Mouse (Mus musculus): ENCODE results near the gene Hist2h4.
"Not testable (repeated sequence)": the region's sequence is repeated elsewhere in the genome, so short reads cannot be mapped to it uniquely, and the experiment has no call there.

Hist2h4 gene

DNA sequence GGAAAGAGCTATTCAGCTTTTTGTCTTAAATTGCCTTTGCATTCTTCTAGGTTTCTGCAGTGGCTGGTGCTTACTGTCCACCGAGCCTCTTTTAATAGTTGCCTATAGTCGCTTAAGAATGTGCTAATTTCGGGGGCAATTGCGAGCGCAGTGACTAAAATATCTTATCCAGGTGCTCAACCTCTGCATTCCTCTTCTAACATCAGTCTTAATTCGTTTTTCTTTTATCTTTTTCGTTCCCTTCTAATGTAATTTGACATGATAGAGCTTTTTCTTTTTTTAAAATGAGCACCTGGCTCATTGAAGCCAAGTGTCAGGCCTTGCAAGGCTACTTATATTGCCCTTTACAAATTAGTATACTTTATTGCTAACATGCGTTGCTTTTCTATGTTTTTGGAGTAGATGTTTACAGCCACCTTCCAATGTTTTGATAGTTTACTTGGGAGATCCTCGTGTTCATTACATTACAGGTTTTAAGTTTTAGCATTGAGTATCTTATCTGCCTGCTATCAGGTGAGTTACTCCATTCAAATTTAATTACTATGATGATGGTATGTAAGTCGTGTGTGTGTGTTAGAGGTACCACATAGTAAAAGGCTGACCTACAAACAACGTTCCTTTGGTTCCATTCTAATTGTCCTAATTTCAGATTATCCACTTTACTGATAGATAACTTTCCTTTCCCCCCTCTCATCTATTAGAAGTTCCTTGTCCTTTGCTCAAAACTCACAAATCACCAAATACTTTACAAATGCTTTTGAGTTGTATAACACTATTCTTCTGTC is 15.6 kb downstream of the Hist2h4 start:
- in situ Hi-C loops (cut with MboI, MseI), result no loop called here

DNA sequence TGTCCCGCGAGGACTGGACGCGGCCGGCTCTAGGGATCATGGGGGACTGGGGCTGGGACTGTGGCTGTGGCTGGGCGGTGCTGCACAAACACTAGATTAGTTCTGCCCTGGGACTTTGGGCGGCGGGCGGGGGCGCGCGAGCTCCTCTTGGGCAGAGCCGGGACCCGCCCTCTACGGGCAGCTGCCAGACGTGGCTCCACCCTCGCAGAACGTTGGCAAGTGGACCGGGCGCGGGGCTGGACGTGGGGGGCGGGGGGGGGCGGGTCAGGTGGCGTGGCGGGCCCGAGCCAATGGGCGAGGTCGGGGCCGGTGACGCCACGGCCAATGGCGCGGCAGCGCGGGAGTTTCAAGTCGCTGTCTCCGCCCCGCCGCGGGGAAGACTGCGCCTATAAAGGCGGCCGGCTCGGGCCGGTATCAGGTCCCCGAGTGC is 16.7 kb downstream of the Hist2h4 start, which contains the start of gene Hist2h3c1:
Hist2h3c1 (plus strand) TSS at position 259 of the 430 bp plus-strand sequence.
- in situ Hi-C loops (cut with MboI, MseI), result not testable (repeated sequence)

DNA sequence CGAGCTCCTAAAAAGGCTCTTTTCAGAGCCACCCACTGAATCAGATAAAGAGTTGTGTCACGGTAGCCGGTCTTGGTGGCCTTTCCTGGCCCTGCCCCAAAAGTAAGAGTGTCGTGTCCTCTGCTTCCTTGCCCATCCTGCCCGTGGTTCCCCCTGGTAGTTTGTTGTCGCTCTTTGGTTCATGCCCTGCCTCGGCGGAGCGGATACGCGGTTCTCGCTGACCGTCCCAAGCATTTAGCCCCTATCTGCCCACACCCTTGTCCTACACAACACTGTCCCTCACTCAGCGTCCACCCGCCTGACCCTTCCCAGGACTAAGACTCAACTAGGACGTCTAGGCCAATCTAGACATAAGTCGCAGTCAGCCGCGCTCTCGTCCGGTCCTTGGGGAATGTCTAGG is 17.1 kb downstream of the Hist2h4 start:
- in situ Hi-C loops (cut with MboI, MseI), result not testable (repeated sequence)

DNA sequence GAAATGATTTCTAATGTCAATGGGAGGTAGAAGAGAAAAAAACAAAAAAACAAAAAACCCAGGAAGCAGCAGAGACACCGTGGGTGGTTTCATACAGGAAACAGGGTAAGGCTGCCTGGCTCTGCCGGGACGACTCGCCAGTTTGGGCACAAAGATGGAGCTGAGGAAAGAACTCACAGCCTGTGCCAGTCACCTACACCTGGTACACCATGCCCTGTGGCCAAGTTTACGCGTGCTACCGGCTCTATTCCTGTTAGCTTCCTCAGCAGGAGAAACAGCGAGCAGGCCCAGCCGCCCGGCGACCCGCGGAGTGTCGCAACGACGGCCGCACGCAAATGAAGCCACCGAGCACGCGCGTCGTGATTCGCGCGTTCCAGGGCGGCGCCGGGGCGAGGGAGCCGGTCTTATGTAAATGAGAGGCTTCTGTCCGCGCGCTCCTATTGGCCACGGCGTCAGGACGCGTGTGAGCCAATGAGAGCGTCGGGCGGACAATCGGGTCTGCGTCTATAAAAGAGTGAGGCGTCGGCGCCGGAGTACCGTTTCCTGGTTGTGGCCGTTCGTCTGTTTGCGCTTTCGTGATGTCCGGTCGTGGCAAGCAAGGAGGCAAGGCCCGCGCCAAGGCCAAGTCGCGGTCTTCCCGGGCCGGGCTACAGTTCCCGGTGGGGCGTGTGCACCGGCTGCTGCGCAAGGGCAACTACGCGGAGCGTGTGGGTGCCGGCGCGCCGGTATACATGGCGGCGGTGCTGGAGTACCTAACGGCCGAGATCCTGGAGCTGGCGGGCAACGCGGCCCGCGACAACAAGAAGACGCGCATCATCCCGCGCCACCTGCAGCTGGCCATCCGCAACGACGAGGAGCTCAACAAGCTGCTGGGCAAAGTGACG is 17.9 kb downstream of the Hist2h4 start, which contains the start of gene Hist2h2aa1:
Hist2h2aa1 (plus strand) TSS at position 495 of the 884 bp plus-strand sequence.
- in situ Hi-C loops (cut with MboI, MseI), result not testable (repeated sequence)

DNA sequence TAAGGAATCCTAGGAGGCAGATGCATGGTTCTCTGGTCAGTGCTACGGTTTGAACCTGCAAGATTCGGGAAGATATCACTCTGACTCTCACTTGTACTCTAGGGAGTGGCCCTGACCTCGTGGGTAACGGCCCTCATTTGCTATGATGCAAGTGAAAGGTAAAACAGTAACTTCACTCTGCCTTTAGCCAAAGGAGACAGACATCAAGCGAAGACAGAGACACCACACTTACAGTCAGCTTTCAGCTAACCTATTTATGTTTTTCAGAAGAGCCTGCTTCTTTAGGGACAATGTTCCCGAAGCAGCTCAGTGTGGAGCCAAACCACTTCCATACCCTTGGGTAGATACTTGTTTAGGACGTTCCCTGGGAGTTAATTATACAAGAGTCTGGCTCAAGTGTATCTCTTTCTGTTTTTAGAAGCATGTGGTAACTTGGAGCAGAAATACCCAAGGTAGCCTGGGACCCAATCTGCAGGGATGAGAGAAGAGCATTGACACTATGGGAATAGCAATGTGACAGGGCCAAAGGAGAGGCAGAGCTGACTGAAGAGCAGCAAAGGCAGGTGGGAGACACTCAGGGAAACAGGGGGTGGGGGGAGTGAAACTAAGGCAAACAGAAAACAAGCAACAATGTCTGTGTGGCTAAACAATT is 19.1 kb downstream of the Hist2h4 start:
- in situ Hi-C loops (cut with MboI, MseI), result no loop called here

DNA sequence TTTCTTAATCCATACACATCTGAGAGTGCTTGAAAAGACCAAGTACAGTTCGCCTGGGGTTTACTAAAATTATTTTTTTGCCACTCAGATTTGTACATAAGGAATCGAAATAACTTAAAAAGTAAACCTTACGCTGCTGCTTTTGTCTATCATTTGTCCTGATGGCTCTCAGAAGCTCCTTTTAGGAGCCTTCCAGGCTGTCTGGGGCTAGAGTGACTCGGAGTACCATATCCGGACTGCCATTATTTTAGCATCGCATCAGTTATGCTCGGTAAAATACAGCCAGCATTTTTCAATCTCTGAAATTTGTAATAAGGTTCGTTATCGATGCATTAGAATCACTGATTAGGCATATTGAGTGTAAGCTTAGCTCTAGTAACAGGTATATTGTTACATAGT is 22.3 kb downstream of the Hist2h4 start:
- in situ Hi-C loops (cut with MboI, MseI), result no loop called here

DNA sequence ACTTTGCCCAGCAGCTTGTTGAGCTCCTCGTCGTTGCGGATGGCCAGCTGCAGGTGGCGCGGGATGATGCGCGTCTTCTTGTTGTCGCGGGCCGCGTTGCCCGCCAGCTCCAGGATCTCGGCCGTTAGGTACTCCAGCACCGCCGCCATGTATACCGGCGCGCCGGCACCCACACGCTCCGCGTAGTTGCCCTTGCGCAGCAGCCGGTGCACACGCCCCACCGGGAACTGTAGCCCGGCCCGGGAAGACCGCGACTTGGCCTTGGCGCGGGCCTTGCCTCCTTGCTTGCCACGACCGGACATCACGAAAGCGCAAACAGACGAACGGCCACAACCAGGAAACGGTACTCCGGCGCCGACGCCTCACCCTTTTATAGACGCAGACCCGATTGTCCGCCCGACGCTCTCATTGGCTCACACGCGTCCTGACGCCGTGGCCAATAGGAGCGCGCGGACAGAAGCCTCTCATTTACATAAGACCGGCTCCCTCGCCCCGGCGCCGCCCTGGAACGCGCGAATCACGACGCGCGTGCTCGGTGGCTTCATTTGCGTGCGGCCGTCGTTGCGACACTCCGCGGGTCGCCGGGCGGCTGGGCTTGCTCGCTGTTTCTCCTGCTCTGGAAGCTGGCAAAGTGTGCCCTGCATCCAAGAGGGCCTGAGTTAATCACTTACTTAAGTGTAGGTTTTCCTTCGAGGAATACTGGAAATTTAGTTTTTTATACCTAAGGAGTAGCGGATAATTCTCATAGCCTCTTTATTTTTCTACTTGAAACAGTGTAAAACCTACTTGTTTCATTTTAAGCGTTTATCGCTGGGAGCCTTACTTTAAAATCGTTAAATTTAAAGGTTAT is 22.9 kb downstream of the Hist2h4 start, which contains the start of gene Hist2h2aa2:
Hist2h2aa2 (minus strand) TSS at position 328 of the 850 bp plus-strand sequence.
- in situ Hi-C loops (cut with MboI, MseI), result not testable (repeated sequence)

DNA sequence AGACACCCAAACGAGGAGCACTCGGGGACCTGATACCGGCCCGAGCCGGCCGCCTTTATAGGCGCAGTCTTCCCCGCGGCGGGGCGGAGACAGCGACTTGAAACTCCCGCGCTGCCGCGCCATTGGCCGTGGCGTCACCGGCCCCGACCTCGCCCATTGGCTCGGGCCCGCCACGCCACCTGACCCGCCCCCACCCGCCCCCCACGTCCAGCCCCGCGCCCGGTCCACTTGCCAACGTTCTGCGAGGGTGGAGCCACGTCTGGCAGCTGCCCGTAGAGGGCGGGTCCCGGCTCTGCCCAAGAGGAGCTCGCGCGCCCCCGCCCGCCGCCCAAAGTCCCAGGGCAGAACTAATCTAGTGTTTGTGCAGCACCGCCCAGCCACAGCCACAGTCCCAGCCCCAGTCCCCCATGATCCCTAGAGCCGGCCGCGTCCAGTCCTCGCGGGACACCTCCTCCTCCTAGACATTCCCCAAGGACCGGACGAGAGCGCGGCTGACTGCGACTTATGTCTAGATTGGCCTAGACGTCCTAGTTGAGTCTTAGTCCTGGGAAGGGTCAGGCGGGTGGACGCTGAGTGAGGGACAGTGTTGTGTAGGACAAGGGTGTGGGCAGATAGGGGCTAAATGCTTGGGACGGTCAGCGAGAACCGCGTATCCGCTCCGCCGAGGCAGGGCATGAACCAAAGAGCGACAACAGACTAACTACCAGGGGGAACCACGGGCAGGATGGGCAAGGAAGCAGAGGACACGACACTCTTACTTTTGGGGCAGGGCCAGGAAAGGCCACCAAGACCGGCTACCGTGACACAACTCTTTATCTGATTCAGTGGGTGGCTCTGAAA is 23.9 kb downstream of the Hist2h4 start, which contains the start of gene Hist2h3c2:
Hist2h3c2 (minus strand) TSS at position 174 of the 840 bp plus-strand sequence.
- in situ Hi-C loops (cut with MboI, MseI), result not testable (repeated sequence)

DNA sequence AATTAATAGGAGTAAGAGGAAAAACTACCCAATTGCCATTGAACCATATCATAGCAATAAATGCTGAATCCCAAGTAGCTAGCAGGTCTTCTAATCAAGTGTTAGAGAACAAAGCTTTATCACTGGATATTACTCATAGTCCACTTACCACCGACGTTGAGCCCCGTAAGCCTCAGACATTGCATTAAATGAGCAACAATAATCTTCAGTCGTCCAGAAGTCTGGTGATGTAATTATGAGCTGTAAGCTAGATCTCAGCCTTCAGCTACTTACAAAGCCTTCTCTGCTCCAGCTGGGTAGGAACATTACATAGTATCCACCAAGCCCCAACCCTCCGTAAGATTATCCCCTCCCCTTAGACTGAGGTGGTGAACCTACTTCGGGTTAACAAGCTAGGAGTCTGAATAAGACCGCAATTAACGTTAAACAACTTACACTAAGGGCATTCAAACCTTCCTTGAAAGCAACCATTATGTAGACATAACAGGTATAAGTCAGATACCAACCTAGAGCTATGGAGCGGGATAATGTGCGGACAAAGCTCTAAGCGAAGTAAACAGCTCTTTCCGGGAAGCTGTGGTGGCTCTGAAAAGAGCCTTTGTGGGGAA is 25.1 kb downstream of the Hist2h4 start:
- in situ Hi-C loops (cut with MboI, MseI), result no loop called here

DNA sequence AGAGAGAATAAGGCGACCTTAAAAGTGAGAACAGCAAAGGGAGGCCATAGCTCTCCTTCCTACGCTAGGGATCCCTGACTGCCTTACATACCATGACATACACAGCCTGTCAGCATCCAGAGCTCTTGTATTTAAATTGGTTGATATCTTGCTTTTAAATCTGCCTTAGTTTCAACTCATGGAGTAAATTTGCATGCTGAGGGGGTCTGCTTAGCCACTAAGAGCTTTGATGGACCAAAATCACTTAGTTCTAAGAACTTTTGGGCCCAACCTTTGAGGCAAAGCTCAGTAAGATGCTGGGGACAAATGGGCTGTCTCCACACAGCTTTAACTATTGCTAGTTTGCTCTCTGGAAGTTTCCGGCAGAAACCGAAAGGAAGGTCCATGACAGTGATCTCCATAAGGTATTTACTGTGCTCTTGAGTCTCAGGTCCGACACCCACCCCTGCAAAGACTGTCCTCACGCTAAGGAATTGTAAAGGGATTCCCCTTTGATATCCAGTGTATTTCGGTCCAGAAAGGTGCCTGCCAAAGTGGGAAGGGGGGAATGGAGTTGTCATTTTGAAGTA is 25.7 kb downstream of the Hist2h4 start:
- in situ Hi-C loops (cut with MboI, MseI), result no loop called here

DNA sequence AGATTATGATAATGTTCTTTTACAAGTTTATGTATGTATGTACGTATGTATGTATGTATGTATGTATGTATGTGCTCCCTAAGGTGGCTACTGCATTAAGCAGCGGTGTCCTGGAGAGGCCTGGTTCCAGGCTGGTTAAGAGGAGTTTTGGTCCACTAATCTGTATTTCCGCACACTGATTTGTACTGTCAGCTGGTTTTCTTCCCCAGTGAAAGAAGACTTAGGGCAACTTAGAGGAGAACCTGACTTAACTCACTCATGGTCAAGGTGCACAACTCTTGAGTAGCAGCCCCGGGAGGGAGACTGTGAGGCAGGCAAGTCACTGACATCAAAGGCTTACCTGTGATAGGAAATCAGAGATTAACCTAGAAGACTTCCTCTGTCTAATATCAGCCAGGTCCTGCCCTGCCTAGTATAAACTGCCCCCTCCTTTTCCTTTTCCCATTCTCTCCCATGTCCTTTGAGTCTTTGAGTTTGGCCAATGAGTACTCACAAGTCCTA is 26.2 kb downstream of the Hist2h4 start:
- in situ Hi-C loops (cut with MboI, MseI), result no loop called here

DNA sequence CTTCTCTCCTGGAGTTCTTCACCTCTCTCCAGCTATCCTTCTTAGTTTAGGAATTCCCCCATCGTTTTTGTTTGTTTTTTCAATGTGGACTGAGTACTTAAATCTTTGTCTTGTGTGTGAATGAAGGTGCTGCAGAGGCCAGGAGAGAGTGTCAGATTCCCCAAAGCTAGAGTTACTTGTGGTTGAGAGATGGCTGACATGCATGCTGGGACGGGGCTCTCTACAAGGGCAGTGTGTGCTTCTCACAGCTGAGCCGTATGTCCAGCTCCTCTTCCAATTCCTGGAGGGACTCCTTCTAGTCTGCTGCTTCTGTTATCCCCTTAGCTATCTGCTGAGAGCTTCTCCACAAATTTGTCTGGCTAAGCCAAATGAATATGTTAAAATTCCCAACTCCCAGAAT is 27.3 kb downstream of the Hist2h4 start:
- in situ Hi-C loops (cut with MboI, MseI), result no loop called here

DNA sequence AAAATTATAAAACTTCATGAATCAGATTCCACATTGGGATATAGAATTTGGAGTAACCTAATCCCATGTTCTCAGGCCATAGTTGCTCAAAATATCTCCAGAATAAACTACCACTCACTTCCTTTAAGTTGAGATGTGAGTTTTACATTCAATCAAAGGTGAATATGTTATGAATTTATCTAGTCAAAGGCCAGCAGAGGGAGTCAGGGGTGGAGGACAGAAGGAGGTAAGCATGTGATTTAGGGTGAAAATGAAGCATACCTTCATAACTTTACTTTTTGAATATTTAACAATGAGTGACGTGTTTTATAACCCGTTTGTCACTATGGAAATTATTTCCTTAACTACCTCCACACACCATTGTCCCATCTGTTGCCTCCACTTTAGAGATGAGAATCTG is 28.2 kb downstream of the Hist2h4 start:
- in situ Hi-C loops (cut with MboI, MseI), result loop anchor here (5.0 kb wide), 1 partner anchor 58 kb away; no protein-coding TSS in a partner anchor

DNA sequence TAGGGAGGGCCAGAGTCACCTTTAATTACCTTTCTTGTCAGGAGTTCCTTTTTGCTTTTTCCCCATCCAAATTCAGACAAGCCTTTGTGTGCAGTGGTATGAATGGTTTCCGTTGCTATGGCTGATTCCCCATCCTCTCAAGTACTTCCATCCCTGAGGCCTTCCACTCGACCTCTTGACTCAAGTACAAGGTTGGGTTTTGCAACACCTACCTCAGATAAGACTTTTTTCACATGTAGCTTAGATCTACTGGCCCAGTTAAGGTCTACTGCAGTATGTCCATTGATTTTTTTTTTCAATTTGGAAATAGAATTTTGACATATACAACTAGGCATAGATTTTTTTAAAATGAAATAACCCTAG is 31.4 kb downstream of the Hist2h4 start:
- in situ Hi-C loops (cut with MboI, MseI), result loop anchor here (5.0 kb wide), 1 partner anchor 54 kb away; no protein-coding TSS in a partner anchor

DNA sequence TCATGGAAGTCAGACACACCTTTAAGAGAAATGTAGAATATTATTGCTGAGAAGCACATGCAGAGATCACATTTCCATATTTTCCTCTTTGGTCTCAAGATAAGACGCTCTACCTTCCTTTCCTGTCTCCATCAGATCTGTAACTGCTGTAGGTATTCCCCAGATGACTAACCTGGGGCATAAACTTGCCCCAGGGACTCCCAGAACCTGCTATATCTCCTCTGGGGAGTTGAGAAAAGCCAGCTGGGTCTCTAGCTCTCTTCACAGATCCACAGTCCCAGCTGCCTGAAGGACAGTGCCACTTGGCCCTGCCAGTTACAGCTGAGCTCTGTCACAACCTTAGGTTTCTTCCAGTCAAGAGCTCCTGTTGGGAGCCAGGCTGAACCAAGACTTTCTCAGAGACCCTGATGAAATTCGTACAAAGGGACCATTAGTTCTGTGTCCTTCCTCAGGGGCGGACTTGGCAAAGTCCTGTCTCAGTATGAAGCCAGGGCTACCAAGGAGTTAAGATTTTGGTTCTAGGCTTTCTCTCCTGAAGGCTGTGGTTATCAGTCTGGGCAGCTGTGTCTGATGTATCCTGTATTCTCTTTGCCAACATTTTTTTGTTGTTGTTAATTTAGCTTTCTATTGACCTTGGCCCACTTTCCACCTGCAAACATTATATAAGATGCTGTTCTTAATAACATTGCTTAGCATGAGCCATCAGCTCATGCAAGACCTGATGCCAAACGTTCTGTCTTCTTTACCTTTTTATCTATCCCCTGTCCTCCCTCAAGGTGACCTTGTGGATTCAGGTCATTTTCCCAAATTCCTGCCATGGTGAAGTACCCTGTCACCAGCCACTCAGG is 32.0 kb downstream of the Hist2h4 start:
- in situ Hi-C loops (cut with MboI, MseI), result loop anchor here (5.0 kb wide), 1 partner anchor 54 kb away; no protein-coding TSS in a partner anchor

DNA sequence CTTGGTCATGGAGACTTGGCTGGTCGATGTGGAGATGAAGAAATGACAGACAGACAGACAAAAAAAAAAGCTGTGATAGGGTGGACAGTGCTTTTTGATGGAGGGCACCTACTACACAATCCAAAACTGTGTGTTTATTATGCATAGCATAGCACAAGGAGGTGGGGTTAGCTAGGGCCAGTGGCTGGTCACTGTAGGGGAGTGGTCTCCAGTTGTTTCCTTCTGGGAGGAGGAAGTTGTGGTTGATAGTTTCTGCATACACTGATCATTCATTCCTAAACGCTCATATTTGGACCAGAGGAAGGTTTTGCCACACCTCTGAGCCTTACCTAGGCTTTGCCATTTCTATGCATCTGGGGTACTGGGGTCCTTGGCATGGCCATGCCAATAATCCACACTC is 32.7 kb downstream of the Hist2h4 start:
- in situ Hi-C loops (cut with MboI, MseI), result loop anchor here (5.0 kb wide), 1 partner anchor 53 kb away; no protein-coding TSS in a partner anchor

DNA sequence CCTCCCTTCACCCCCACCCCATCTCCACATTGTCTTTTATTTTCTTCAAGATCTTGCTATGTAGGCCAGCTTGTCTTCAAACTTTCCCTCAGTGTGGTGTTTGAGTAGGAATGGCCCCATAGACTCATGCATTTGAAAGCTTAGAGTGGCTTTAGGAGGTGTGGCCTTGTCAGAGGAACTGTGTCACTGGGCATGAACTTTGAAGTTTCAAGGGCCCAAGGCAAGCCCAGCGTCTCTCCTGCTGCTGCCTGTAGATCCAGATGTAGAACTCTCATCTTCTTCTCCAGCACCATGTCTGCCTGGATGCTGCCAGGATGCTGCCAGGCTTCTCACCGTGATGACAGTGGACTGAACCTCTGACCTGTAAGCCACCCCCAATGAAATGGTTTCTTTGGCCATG is 34.3 kb downstream of the Hist2h4 start:
- in situ Hi-C loops (cut with MboI, MseI), result no loop called here
